Mouse (Mus musculus): ENCODE measurements around the gene Clcn6.

The Clcn6 gene

GRCm38 (mm10) chr4:147985205-147986132 lies 53.2 kb downstream of the Clcn6 start, which contains the start of gene Nppb:
TSS of gene Nppb (plus strand) at chr4:147985788.
- DNase-seq: peak; percentile 53

- peak; percentile 73 for DNase-seq
Observed at GRCm38 (mm10) chr4:147979441-147979860, 59.2 kb downstream of the Clcn6 start.

GRCm38 (mm10) chr4:147978391-147978790 lies 60.2 kb downstream of the Clcn6 start:
- no peak for DNase-seq

GRCm38 (mm10) chr4:147977726-147978125 lies 60.9 kb downstream of the Clcn6 start:
- DNase-seq: peak; percentile 87

- DNase-seq: no peak
Observed at GRCm38 (mm10) chr4:147976237-147976636, 62.4 kb downstream of the Clcn6 start.

GRCm38 (mm10) chr4:147969337-147969736 lies 69.3 kb downstream of the Clcn6 start:
- DNase-seq: no peak

GRCm38 (mm10) chr4:147968816-147969215 lies 69.8 kb downstream of the Clcn6 start:
- DNase-seq: no peak

GRCm38 (mm10) chr4:147965712-147966111 lies 72.9 kb downstream of the Clcn6 start:
- peak; percentile 62 for DNase-seq

- DNase-seq: no peak
Observed at GRCm38 (mm10) chr4:147963623-147964022, 75.0 kb downstream of the Clcn6 start.

- no peak for DNase-seq
Observed at GRCm38 (mm10) chr4:147962781-147963180, 75.8 kb downstream of the Clcn6 start.

- peak; percentile 83 for DNase-seq
Observed at GRCm38 (mm10) chr4:147959881-147960831, 78.5 kb downstream of the Clcn6 start.

- DNase-seq: no peak
Observed at GRCm38 (mm10) chr4:147957141-147957540, 81.5 kb downstream of the Clcn6 start.

All from kidney, adult 9 months (tissue).